Mouse (Mus musculus) cerebellum, postnatal 10 days (tissue): ENCODE data around the gene Wfdc16.

Experiments
- DNase-seq, 2 experiments: peaks; one replicate each; pipeline ENCODE4 v3.0.0; 2021; ENCODE audit warnings: mixed read lengths in 2 of 2

Wfdc16 gene

GRCm38 (mm10) chr2:164638696-164639095 lies at the start of gene Wfdc16:
TSS of gene Wfdc16 (minus strand) at chr2:164638796.
- no peak for DNase-seq

GRCm38 (mm10) chr2:164684807-164685206 lies 46.2 kb upstream of the Wfdc16 start, which contains the start of gene Wfdc13:
TSS of gene Wfdc13 (plus strand) at chr2:164685107.
- no peak for DNase-seq

- peak in 1 of 2 experiments; percentile 9 for DNase-seq
These were observed 41.3 kb upstream of the Wfdc16 start for GRCm38 (mm10) chr2:164679906-164680305.

- peak; percentile 87 to 88 for DNase-seq
These were observed 40.4 kb upstream of the Wfdc16 start for GRCm38 (mm10) chr2:164678848-164679625.

DNA sequence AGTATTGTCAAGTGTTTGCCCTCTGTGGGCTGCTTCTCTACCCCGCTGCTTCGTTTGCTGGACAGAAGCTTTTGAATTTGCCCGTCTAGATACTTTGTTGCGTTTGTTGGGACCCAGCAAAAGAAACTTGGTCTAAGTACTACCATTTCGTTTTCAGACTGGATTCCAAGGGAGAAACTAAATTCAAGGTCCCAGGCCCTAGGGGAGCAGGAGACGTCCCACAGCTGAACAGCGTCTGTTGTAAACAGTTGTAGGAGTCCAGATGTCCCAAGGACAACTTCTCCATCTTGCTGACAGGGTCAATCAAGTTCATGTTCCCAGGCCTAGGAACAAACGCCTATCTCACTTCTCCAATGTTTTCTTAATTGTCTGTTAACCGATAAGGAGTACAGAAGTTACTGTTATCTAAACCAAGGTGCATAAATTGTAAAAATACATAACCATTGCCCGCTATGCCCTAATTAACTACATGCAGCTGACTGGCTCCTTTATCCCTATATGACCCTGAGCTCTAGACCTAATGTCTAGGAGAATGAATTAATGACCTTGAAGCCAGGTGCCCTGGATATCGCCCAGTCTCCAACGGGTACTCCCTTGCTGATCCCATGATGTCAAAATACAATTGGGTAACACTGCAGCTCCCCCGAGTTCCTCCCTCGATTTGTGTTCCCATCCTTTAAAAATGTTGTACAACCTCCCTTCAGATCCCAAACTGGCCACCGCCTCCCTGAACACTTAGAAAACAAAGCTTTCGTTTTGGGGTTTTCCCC lies 38.5 kb upstream of the Wfdc16 start:
- DNase-seq = no peak

- DNase-seq = no peak
These were observed 37.5 kb upstream of the Wfdc16 start for GRCm38 (mm10) chr2:164676103-164676502.

DNA sequence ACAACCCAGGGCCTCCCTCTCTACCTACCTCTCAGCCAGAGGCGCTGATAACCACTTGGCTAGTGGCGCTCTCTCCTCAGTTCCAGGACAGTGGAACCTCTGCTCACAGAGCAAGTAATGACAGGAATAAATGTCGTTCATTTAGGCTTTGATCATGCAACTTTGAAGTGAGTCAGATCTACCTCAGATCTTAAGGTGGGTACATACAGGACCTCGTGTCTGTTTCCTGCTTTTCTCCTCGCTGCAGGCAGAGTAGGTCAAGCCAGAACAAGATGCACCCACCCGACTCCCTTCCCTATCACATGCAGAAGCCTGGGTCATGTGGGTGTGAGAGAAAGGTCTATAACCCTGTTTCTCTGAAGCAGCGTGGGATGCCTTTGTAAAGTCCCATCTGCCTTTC lies 35.4 kb upstream of the Wfdc16 start, which contains the start of gene Wfdc11:
Gene Wfdc11, minus strand, starts transcription at position 101 of the 400 bp plus-strand sequence.
- DNase-seq = no peak

- DNase-seq = no peak
These were observed 32.3 kb upstream of the Wfdc16 start for GRCm38 (mm10) chr2:164670938-164671337.

- no peak for DNase-seq
These were observed 31.7 kb upstream of the Wfdc16 start for GRCm38 (mm10) chr2:164670261-164670660.

DNA sequence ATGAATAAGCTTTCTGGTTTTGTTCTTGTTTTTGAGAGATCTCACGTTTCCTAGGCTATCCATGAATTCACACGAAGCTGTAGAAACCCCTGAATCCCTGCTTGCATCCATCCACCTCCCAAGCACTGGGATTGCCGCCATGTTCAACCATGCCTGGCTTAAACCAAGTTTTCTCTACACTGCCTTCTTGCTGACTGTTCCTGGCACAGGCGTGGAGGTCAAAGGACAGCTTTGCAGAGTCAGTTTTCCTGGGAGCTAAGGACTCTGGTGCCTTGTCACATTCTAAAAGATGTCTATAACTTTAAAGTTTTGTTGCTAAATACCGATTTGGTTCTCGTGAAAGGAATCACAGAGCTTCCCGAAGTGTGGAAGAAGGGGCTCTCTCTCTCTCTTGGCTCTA lies 26.3 kb upstream of the Wfdc16 start:
- no peak for DNase-seq

DNA sequence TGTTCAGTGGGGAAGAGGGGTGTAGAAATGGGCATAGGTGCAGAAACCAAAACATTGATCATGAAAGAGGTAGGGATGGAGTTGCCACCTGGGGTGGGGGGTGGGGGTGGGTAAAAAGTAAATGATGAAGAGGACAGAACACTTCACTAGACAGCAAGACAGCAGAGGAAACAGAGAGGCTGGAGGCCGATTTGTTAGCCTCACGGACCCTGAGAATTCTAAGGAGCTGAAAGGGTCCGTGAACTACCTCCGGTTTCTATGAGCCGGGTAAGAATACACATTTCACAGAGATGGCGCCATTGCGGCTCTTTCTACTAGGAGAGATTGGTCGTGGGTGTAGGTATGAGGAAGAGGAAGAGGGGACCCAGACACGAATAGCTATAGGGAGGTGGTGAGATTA lies 17.9 kb upstream of the Wfdc16 start, which contains the start of gene Wfdc9:
Gene Wfdc9, minus strand, starts transcription at position 101 of the 400 bp plus-strand sequence.
- no peak for DNase-seq

- peak; percentile 73 to 79 for DNase-seq
These were observed 17.3 kb upstream of the Wfdc16 start, which contains the start of gene Wfdc10 for GRCm38 (mm10) chr2:164655858-164656257. TSS of gene Wfdc10 (plus strand) at chr2:164656046.

DNA sequence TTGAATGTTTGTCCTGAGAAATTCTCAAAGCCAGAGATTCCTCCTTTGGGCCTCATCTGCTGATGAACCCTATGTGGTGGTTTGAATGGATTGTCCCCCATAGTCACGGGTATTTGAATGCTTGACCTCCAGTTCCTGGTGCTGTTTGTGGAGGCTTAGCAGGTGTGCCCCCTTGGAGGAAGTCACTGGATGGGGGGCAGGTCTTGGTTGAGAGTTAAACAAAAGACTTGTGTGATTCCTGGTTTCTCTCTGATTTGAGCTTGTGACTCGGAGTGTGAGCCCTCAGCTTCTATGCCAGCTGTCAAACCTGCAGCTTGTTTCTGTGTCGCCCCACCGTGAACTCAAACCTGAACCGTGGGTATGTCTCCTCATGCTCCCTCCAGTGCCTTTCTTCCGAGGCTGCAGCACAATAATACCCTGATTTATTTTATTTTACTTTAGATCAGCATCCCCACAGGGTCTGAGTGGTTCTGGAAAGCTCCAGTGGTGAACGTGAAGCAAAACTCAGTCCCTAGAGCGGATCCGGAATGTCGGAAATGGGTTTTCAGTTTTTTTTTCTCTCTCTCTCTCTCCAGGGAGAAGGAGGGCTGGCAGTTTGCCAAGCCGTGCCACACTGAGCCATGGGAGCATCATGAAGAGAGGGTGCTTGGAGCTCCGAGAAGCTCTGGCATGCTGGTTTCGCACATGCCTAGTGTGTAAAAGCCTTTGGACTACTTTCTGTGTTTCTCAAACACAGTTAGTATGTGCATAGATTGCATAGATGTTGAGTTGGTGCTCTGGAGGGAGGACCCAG lies 3.5 kb upstream of the Wfdc16 start:
- peak; percentile 17 to 25 for DNase-seq

DNA sequence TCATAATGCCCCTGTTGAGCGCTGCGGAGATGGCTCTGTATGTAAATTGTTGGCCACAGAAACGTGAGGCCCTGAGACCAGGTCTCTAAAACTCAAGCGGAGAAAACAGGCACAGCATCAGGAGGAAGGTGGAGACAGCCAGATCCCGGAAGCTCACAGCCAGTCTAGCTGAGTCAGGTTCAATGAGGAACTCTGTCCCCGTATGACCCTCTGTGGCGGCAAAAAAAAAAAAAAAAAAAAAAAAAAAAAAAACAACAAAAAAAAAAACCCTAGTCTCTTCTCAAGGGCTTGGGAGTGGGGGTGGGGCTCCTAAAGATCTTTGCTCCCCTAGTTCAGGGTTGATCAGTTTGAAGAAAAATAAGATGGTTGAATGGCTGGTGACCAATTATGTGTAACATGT lies 2.5 kb upstream of the Wfdc16 start:
- no peak for DNase-seq

DNA sequence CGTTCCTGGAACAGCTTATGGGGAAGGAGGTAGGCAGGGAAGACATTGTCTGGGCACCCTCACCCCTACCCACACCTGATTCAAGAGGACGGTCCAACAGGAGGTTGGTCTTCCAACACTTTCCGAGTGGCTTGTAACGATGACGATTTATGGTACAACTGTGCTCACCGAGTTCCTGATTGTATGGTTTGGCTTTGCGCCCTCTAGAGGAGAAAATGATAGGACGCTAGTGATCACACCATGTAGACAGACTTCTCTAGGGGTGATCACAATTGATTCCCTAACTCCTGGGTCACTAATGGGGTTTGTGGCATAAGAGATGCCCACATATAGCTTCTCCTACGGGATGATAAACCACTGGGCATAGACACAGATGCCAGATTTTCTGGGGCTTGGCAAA lies 3.3 kb downstream of the Wfdc16 start:
- DNase-seq = no peak

GRCm38 (mm10) chr2:164621775-164622174 lies 16.8 kb downstream of the Wfdc16 start:
- no peak for DNase-seq

GRCm38 (mm10) chr2:164619050-164619449 lies 19.5 kb downstream of the Wfdc16 start:
- DNase-seq = no peak

DNA sequence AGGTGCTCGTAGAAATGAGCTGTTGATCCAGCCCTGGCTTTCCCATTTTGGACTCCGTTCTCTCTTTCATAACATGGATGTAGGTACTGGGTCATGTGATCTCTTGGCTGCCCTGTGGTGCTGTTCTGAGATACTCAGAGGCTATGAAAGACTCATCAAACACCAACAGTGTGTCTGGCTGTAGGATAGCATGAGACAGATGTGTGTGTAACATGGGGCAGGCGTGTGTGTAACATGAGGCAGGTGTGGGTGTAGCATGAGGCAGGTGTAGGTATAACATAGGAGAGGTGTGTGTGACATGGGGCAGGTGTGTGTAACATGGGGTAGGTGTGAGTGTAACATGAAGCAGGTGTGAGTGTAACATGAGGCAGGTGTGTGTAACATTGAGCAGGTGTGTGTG lies 23.2 kb downstream of the Wfdc16 start:
- no peak for DNase-seq

- DNase-seq = peak; percentile 38 to 60
These were observed 25.1 kb downstream of the Wfdc16 start, which contains the start of the genes Wfdc6b and Wfdc8 for GRCm38 (mm10) chr2:164613471-164613870. TSS of gene Wfdc6b (plus strand) at chr2:164613522. TSS of gene Wfdc8 (minus strand) at chr2:164613626.

DNA sequence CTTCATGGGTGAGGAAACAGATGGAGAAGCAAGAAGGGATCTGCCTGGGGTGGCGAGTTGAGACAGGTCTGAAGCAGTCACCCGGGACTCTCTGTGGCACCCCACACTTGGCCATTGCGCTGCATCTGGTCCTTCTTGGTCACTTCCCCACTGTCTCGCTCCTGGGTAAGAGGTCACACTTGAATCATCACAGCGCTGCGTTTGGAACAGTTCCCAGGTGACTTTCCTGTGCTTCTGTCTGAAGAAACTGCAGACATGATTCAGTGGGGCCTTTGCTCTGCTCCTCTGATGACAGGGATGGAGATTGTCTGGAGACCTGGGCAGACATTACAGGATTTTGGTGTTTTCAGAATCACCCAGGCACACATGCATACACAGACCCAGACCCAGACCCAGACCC lies 29.8 kb downstream of the Wfdc16 start:
- peak in 1 of 2 experiments; percentile 10 for DNase-seq

- DNase-seq = no peak
These were observed 34.2 kb downstream of the Wfdc16 start for GRCm38 (mm10) chr2:164604411-164604810.

DNA sequence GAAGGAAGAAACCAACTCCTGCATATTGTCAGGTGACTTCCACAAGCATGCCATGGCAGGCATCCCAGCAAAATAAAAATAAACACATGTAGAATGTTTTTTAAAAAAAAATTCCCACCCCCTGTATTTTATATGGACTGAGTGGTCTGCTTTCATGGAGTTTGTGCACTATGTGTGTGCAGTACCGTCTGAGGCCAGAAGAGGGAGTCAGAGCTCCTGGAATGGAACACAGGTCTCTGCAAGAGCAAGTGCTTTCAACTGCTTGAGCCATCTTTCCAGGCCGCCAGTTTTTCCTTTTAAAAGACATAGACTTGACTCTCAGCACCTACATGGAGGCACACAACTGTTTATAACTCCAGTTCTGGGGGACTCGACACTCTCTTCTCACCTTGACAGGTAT lies 35.1 kb downstream of the Wfdc16 start:
- DNase-seq = no peak

GRCm38 (mm10) chr2:164600179-164600578 lies 38.4 kb downstream of the Wfdc16 start:
- no peak for DNase-seq
